Mouse (Mus musculus) CH12.LX (cell line): ENCODE measurements around the gene BC051142. TPM values are rescaled to one million over a fixed set of nuclear protein-coding genes. Genes with fewer than 3 reads are reported as not detected.
"Not testable (repeated sequence)": the region's sequence is repeated elsewhere in the genome, so short reads cannot be mapped to it uniquely, and the experiment has no call there.

Experiments used
- DNase-seq: peaks from one replicate; pipeline ENCODE4 v3.0.0-alpha.2; 2013; ENCODE audit errors: extremely low read depth
- H3K27ac ChIP-seq: 2 replicates; pipeline ENCODE4 v1.5.1; 2012; ENCODE audit warnings: low read depth, mild to moderate bottlenecking, control low read depth, moderate library complexity; ENCODE audit not compliant: insufficient read depth
- H3K27me3 ChIP-seq: replicated peaks from 2 replicates; pipeline ENCODE3; 2012; ENCODE audit warnings: inconsistent platforms
- H3K36me3 ChIP-seq, 2 experiments: replicated peaks in 1 of 2; 2 replicates each; pipeline versions ENCODE3 to v1.6.1; 2012; ENCODE audit warnings: inconsistent platforms in 1 of 2, low read length in 1 of 2, mild to moderate bottlenecking in 1 of 2, mixed read lengths in 1 of 2, moderate library complexity in 1 of 2; ENCODE audit not compliant: control insufficient read depth in 1 of 2, insufficient read depth in 1 of 2
- H3K4me1 ChIP-seq, 2 experiments: 2 replicates each; pipeline ENCODE4 v1.6.1; 2012; ENCODE audit warnings: inconsistent platforms in 1 of 2, moderate library complexity in 1 of 2; ENCODE audit not compliant: insufficient read depth in 2 of 2, control insufficient read depth in 1 of 2
- H3K4me2 ChIP-seq: 2 replicates; pipeline ENCODE4 v1.6.1; 2012; ENCODE audit warnings: low read depth, mild to moderate bottlenecking, control low read depth; ENCODE audit not compliant: poor library complexity, insufficient read depth, severe bottlenecking
- H3K4me3 ChIP-seq, 3 experiments: fragments of 150-350 bp in 1 of 3; sonication (generic) in 1 of 3; replicated peaks in 1 of 3; 2 replicates each; pipeline versions ENCODE3 to v1.5.1; 2011 to 2012; ENCODE audit warnings: low read depth in 2 of 3, low read length in 2 of 3, mild to moderate bottlenecking in 2 of 3, moderate library complexity in 2 of 3, control low read depth in 1 of 3, improper control_type of control experiment in 1 of 3, inconsistent platforms in 1 of 3, mixed read lengths in 1 of 3; ENCODE audit not compliant: poor library complexity in 1 of 3
- H3K79me2 ChIP-seq: replicated peaks from 2 replicates; pipeline ENCODE4 v1.6.1; 2012; ENCODE audit warnings: mild to moderate bottlenecking, moderate library complexity; ENCODE audit not compliant: control insufficient read depth, poor library complexity, insufficient read depth, severe bottlenecking; ENCODE audit errors: extremely low read depth
- H3K9ac ChIP-seq: 2 replicates; pipeline ENCODE4 v1.6.1; 2012; ENCODE audit warnings: low read depth, mild to moderate bottlenecking, control low read depth, moderate library complexity; ENCODE audit not compliant: insufficient read depth
- H3K9me3 ChIP-seq: replicated peaks from 2 replicates; pipeline ENCODE3; 2012; ENCODE audit warnings: low read length, inconsistent platforms, mixed read lengths
- CHD2 ChIP-seq: IDR thresholded peaks from 2 replicates; pipeline ENCODE4 v1.6.1; 2011; ENCODE audit warnings: low read length, improper control_type of control experiment
- E2F4 ChIP-seq: IDR thresholded peaks from 2 replicates; pipeline ENCODE4 v1.6.1; 2011; ENCODE audit warnings: low read depth, low read length, improper control_type of control experiment; ENCODE audit not compliant: insufficient replicate concordance
- HCFC1 ChIP-seq: IDR thresholded peaks from 2 replicates; pipeline ENCODE4 v1.6.1; 2012; ENCODE audit warnings: low read depth, mild to moderate bottlenecking, inconsistent platforms, low read length, improper control_type of control experiment
- JUND ChIP-seq: conservative IDR thresholded peaks from 2 replicates; pipeline ENCODE4 v1.6.1; 2011; ENCODE audit warnings: low read depth, low read length, improper control_type of control experiment
- MAZ ChIP-seq: IDR thresholded peaks from 2 replicates; pipeline ENCODE4 v1.6.1; 2012; ENCODE audit warnings: low read depth, mild to moderate bottlenecking, inconsistent platforms, low read length, improper control_type of control experiment, moderate library complexity
- MXI1 ChIP-seq: IDR thresholded peaks from 2 replicates; pipeline ENCODE4 v1.6.1; 2011; ENCODE audit warnings: mild to moderate bottlenecking, low read depth, low read length, improper control_type of control experiment
- SMC3 ChIP-seq: IDR thresholded peaks from 2 replicates; pipeline ENCODE4 v1.6.1; 2011; ENCODE audit warnings: low read depth, low read length, improper control_type of control experiment
- TBP ChIP-seq: conservative IDR thresholded peaks from 2 replicates; pipeline ENCODE4 v1.6.1; 2011; ENCODE audit warnings: low read depth, low read length, improper control_type of control experiment
- ZC3H11A ChIP-seq: IDR thresholded peaks from 2 replicates; pipeline ENCODE4 v1.6.1; 2012; ENCODE audit warnings: low read depth, mild to moderate bottlenecking, inconsistent platforms, low read length, improper control_type of control experiment
- ZMIZ1 ChIP-seq: IDR thresholded peaks from 2 replicates; pipeline ENCODE4 v1.6.1; 2012; ENCODE audit warnings: low read depth, mild to moderate bottlenecking, inconsistent platforms, low read length, improper control_type of control experiment
- dilution Hi-C: fragments of 300-500 bp; cut with MboI; formaldehyde crosslinking; loops from 2 replicates; pipeline ENCODE4 v1.14.3; 2020; ENCODE audit warnings: low sequenced_read_pairs; ENCODE audit not compliant: extremely low pct_unique_long_range_greater_than_20kb, extremely low pct_ligation_motif_present
- in situ Hi-C: fragments of 300-500 bp; cut with MboI; formaldehyde crosslinking; loops from 3 replicates; pipeline ENCODE4 v1.14.3; 2019; ENCODE audit warnings: low sequenced_read_pairs, low pct_ligation_motif_present, low pct_unique_long_range_greater_than_20kb, mixed read lengths
- polyA plus RNA-seq: library from polyadenylated mRNA; unstranded; fragments of >175 nt; gene quantifications from 2 replicates; pipeline ENCODE4 v1.2.1, GENCODE M21; 2012; ENCODE audit warnings: low read depth; ENCODE audit not compliant: insufficient read length
- total RNA-seq, 2 experiments: library from RNA; depleted of rRNA; stranded (reverse); fragments of 300-350 nt in 1 of 2; fragments of >200 nt in 1 of 2; gene quantifications; 2 replicates each; pipeline ENCODE4 v1.2.3; 2012 to 2014

Gene BC051142
- total and polyA plus RNA-seq, 3 experiments: 0.28 to 0.83 TPM; not detected in 1

DNA sequence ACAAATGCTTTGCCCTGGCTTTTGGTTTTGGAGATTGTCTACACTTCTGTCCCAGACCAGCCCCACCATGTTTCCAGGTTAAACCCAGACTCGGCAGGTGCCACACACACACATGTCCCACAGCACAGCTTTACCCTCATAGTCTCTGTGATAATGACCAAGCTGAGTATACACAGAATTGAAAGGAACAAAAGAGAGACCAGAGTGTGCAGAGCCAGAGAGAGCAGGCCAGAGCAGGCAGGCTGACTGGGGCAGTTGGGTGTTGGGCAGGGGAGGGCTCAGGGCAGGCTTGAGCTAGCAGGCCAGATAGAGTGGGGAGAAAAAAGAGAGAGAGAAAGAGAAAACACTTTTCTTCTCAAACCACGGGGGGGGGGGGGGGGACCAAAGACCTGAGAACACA, 97.9 kb downstream of the BC051142 start:
- Histone ChIP-seq H3K27ac (no peak overlapping the region), H3K9me3 (no peaks in the 10 kb centered on the region), H3K36me3 (no peaks in the 10 kb centered on the region), H3K9ac (no peak overlapping the region), H3K27me3 (peaks cover 31% of the 10 kb centered on the region), H3K79me2 (no peaks in the 10 kb centered on the region), H3K4me2 (no peak overlapping the region)
- no peak for DNase-seq
- in situ Hi-C loops: no loop called here
- TF ChIP-seq SMC3: no peak
- TF ChIP-seq TBP: no peak
- TF ChIP-seq HCFC1: no peak
- no peak for TF ChIP-seq MXI1
- no peak for TF ChIP-seq JUND
- TF ChIP-seq CHD2: no peak
- TF ChIP-seq, all 38 proteins: peak for 0
- Histone ChIP-seq H3K4me3 (no peak overlapping the region), H3K4me1 (no peaks in the 10 kb centered on the region)
- dilution Hi-C loops: no loop called here

DNA sequence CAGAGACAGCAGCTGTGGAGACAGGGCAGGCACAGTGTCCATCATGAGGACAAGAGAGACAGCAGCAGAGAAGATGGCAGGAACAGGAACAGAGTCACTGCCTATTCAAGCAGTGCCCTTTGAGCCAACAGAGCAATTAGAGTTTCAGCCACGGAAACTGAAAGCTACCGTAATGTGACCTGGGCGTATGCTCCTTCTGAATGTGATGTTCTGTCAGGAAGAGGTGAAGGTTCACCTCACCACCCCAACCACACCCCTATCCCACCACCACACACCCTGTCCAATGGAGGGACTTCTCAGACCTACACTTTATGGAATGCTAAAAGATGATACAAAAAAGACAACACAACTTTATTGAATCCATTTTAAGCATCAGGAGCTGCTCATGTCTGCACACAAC, 98.7 kb downstream of the BC051142 start:
- H3K79me2 ChIP-seq, H3K36me3 ChIP-seq, H3K4me2 ChIP-seq, in situ Hi-C loops, H3K4me3 ChIP-seq, dilution Hi-C loops, H3K9ac ChIP-seq, DNase-seq, H3K9me3 ChIP-seq, H3K4me1 ChIP-seq, H3K27ac ChIP-seq: not testable (repeated sequence)
- H3K27me3 ChIP-seq: peaks cover 27% of the 10 kb centered on the region

DNA sequence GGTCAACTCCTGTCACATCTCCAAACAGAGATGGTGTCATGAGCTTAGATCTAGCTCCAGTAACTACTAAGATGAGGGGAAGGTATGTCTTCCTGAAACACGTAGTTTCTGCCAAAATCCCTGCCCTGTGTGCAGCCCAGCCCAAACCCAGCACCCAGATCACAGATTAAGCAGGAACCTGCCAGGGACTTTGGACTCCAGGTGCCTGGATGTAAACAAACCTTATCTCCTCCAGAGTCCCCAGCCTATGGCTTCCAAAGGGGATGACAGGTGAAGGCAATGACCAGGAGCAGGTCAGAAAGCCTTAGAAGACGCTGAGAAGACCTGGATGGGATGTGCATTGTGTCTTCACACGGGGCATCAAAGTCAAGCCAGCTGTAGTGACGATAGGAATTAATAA, 99.1 kb downstream of the BC051142 start:
- H3K9me3 ChIP-seq, dilution Hi-C loops: not testable (repeated sequence)

DNA sequence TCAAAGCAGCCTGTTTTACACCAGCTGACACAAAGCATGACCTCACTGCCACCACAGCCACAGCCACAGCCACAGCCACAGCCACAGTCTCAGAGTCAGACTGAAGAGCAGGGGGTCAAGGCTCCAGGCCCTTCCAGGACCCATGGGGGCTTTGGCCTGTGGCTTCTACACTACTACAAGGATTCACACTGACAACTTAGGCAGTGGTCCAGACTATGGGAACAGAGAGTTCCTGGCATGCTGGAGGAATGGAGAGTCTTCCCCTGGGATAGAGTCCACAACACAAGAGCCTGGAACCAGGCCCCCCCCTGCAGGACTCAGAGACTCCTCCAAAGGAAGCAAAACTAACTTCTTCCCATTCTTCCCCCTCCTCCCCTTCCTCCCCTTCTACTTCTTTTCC, 109.0 kb downstream of the BC051142 start:
- Histone ChIP-seq H3K4me2 (no peak overlapping the region), H3K9ac (no peak overlapping the region)
- TF ChIP-seq E2F4 (no peak), MAZ (no peak), ZC3H11A (no peak), HCFC1 (no peak), ZMIZ1 (no peak)
- TF ChIP-seq, all 38 proteins: peak for 0
- no peaks in the 10 kb centered on the region for H3K9me3 ChIP-seq
- in situ Hi-C loops: no loop called here
- no peak for DNase-seq
- H3K27ac ChIP-seq: no peak overlapping the region
- H3K36me3 ChIP-seq: no peaks in the 10 kb centered on the region
- dilution Hi-C loops: no loop called here
- H3K4me1 ChIP-seq: no peaks in the 10 kb centered on the region
- H3K27me3 ChIP-seq: no peaks in the 10 kb centered on the region
- no peak overlapping the region for H3K4me3 ChIP-seq
- no peaks in the 10 kb centered on the region for H3K79me2 ChIP-seq

More for the DNA sequence above, 99.1 kb downstream of the BC051142 start:
- H3K9ac ChIP-seq, in situ Hi-C loops, H3K4me2 ChIP-seq, H3K79me2 ChIP-seq, H3K4me3 ChIP-seq, H3K36me3 ChIP-seq, H3K27ac ChIP-seq, H3K4me1 ChIP-seq, DNase-seq: not testable (repeated sequence)
- H3K27me3 ChIP-seq: peaks cover 25% of the 10 kb centered on the region
